ENCODE assay signal across 8 mouse cellular contexts in the genomic region with DNA sequence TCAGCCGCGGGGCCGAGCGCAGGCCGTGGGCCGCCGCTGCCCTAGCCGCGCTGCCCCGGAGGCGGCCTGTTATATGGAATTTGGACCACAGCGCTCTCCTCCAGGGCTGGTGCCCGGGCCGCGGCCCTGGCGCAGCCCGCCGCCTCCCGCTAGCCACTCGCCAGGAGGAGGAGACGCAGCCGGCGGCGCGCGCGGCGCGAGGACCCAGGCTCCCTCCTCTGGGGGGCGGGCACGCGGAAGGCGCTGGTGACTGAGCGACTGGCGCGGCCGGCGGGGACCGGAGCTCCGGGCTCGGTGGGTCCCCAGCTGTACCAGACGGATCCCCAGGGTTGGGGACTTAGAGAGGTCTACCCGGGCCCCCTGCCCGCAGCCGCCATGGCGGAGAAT. TPM values are rescaled to one million over a fixed set of nuclear protein-coding genes. Genes with fewer than 3 reads are reported as not detected.
DNase-seq lines count a peak whose midpoint lies in the region; ATAC-seq and TF ChIP-seq lines count a peak whose summit lies in the region.

No protein-coding gene starts in this region.

- peak; percentile 6; the same call in 1 of the 2 replicates for TF ChIP-seq CTCF in heart, adult 2 months (IDR thresholded peaks at IDR 0.05)

- H3K27ac ChIP-seq in neural tube, embryonic 11.5 days (ENCODE audit: low read depth, low read length), result peak overlapping the region; percentile 100
- peak overlapping the region; percentile 99 for H3K27ac ChIP-seq in heart, adult 2 months
- peak overlapping the region; percentile 98 for H3K27ac ChIP-seq in liver, embryonic 13.5 days

- H3K4me1 ChIP-seq in neural tube, embryonic 11.5 days (ENCODE audit: control insufficient read depth, insufficient read depth, low read length), result peaks cover 34% of the 10 kb centered on the region
- H3K4me1 ChIP-seq in heart, adult 2 months (ENCODE audit: control insufficient read depth, insufficient read depth, low read length), result peaks cover 17% of the 10 kb centered on the region
- H3K4me1 ChIP-seq in liver, embryonic 13.5 days (replicated peaks), result peaks cover 66% of the 10 kb centered on the region

- no peaks in the 10 kb centered on the region for H3K27me3 ChIP-seq in neural tube, embryonic 11.5 days (ENCODE audit: control insufficient read depth, insufficient read depth, low read length)
- H3K27me3 ChIP-seq in heart, adult 2 months (ENCODE audit: control insufficient read depth, insufficient read depth, low read length), result no peaks in the 10 kb centered on the region
- H3K27me3 ChIP-seq in liver, embryonic 13.5 days, result no peaks in the 10 kb centered on the region

- DNase-seq in neural tube, embryonic 11.5 days (ENCODE audit: low spot score), result peak; percentile 67
- DNase-seq in neural tube, embryonic 10.5 days (ENCODE audit: extremely low spot score, low spot score), result no peak
- DNase-seq in cerebellum, postnatal 25 days, result peak; percentile 83 to 85
- peak; percentile 90 for DNase-seq in heart, adult 2 months
- peak; percentile 76 for DNase-seq in kidney, adult 9 months
- peak; percentile 63 for DNase-seq in liver, embryonic 13.5 days
- DNase-seq in ovary, postnatal 14 days (ENCODE audit: low spot score), result peak; percentile 62
- DNase-seq in thymus, postnatal 10 days (ENCODE audit: low spot score in 2 of 2), result peak; percentile 77 to 83

- ATAC-seq in neural tube, embryonic 11.5 days (ENCODE audit: insufficient read depth, low FRiP score, low TSS enrichment), result no peak
- ATAC-seq in liver, embryonic 13.5 days (ENCODE audit: low read depth), result no peak

- TF ChIP-seq POLR2A in heart, adult 2 months (IDR thresholded peaks at IDR 0.05; ENCODE audit: insufficient read depth, low read depth, low read length), result 0 out of 2 replicates have a peak, but pooled peaks have one; percentile 27

- H3K4me2 ChIP-seq in neural tube, embryonic 11.5 days (ENCODE audit: low read depth), result peak overlapping the region; percentile 99
- H3K4me2 ChIP-seq in liver, embryonic 13.5 days, result peak overlapping the region; percentile 91

- H3K36me3 ChIP-seq in neural tube, embryonic 11.5 days (ENCODE audit: control insufficient read depth, insufficient read depth, low read length), result peaks cover 2% of the 10 kb centered on the region; the same call in 1 of the 2 replicates
- peaks cover 18% of the 10 kb centered on the region for H3K36me3 ChIP-seq in heart, adult 2 months (ENCODE audit: control insufficient read depth, insufficient read depth, low read length)
- H3K36me3 ChIP-seq in liver, embryonic 13.5 days, result peaks cover 20% of the 10 kb centered on the region

- TF ChIP-seq EP300 in heart, adult 2 months (IDR thresholded peaks at IDR 0.05; ENCODE audit: insufficient read depth, low read depth, low read length), result no peak

- under 1% methylated on average over 26 of the region's 46 CpGs for WGBS in neural tube, embryonic 11.5 days
- under 1% methylated on average over 45 of the region's 46 CpGs for WGBS in heart, adult 2 months
- under 1% methylated on average over 39 of the region's 46 CpGs for WGBS in liver, embryonic 13.5 days (ENCODE audit: insufficient replicate concordance)

- no peaks in the 10 kb centered on the region for H3K9me3 ChIP-seq in neural tube, embryonic 11.5 days (ENCODE audit: control insufficient read depth, low read length)
- no peaks in the 10 kb centered on the region for H3K9me3 ChIP-seq in liver, embryonic 13.5 days (replicated peaks)

- peaks cover 6% of the 10 kb centered on the region for H3K79me2 ChIP-seq in heart, adult 2 months (replicated peaks; ENCODE audit: control insufficient read depth, insufficient read depth, low read length)

- peak overlapping the region; percentile 98 for H3K9ac ChIP-seq in neural tube, embryonic 11.5 days (ENCODE audit: low read length)
- H3K9ac ChIP-seq in heart, adult 2 months (ENCODE audit: low read depth, low read length), result peak overlapping the region; percentile 100
- H3K9ac ChIP-seq in liver, embryonic 13.5 days, result peak overlapping the region; percentile 95

- intact Hi-C loops in heart, adult 2 months (cut with DNase I), result loop anchor here (1.0 to 5.0 kb wide), 4 partner anchors 24 to 105 kb away; a partner anchor contains a TSS

- H3K4me3 ChIP-seq in neural tube, embryonic 11.5 days (ENCODE audit: low read depth, low read length), result peak overlapping the region; percentile 99
- peak overlapping the region; percentile 97 for H3K4me3 ChIP-seq in heart, adult 2 months
- peak overlapping the region; percentile 87 for H3K4me3 ChIP-seq in liver, embryonic 13.5 days (replicated peaks)

RNA-seq across cellular contexts. Expression of a gene that starts 0.6 kb away (rescaled TPM):
- 26.6 and 28.7 TPM in 2 replicates for polyA plus RNA-seq in neural tube, embryonic 11.5 days (2014; fragmentation: Nextera tagmentation; extraction: Ambion mirVana)
- 10 to 100 TPM; 39.2 to 39.8 TPM for total RNA-seq in heart, adult 2 months (2021)
- polyA plus RNA-seq in heart, adult 2 months (2012; rRNA removed), result 17.2 and 24.1 TPM in 2 replicates
- polyA plus RNA-seq in liver, embryonic 13.5 days (2015; fragmentation: Nextera tagmentation; extraction: Ambion mirVana), result 9.1 and 9.2 TPM in 2 replicates
